Mouse (Mus musculus) CH12.LX (cell line): Measurements from ENCODE around the gene Wbp11.

ENCODE experiments used
- CHD2 ChIP-seq: IDR thresholded peaks from 2 replicates; pipeline ENCODE4 v1.6.1; 2011; ENCODE audit warnings: low read length, improper control_type of control experiment
- CTCF ChIP-seq, 2 experiments: IDR thresholded peaks in 1 of 2; conservative IDR thresholded peaks in 1 of 2; 2 replicates each; pipeline ENCODE4 v1.5.1; 2011 to 2012; ENCODE audit warnings: low read depth in 2 of 2, low read length in 2 of 2, improper control_type of control experiment in 1 of 2, inconsistent platforms in 1 of 2, mild to moderate bottlenecking in 1 of 2, moderate library complexity in 1 of 2
- EP300 ChIP-seq: IDR thresholded peaks from 2 replicates; pipeline ENCODE4 v1.6.1; 2011; ENCODE audit warnings: low read length, improper control_type of control experiment
- HCFC1 ChIP-seq: IDR thresholded peaks from 2 replicates; pipeline ENCODE4 v1.6.1; 2012; ENCODE audit warnings: low read depth, mild to moderate bottlenecking, inconsistent platforms, low read length, improper control_type of control experiment
- IRF4 ChIP-seq: IDR thresholded peaks from 2 replicates; pipeline ENCODE4 v1.6.1; 2014; ENCODE audit warnings: low read depth, mild to moderate bottlenecking, inconsistent platforms, low read length, improper control_type of control experiment
- KAT2A ChIP-seq: IDR thresholded peaks from 2 replicates; pipeline ENCODE4 v1.6.1; 2012; ENCODE audit warnings: low read length, improper control_type of control experiment, inconsistent platforms; ENCODE audit not compliant: insufficient replicate concordance
- POLR2A ChIP-seq: IDR thresholded peaks from 2 replicates; pipeline ENCODE4 v1.6.1; 2011; ENCODE audit warnings: low read depth, mild to moderate bottlenecking, improper control_type of control experiment, low read length
- RAD21 ChIP-seq: IDR thresholded peaks from 2 replicates; pipeline ENCODE4 v1.6.1; 2011; ENCODE audit warnings: low read depth, mild to moderate bottlenecking, low read length, improper control_type of control experiment, moderate library complexity
- SMC3 ChIP-seq: IDR thresholded peaks from 2 replicates; pipeline ENCODE4 v1.6.1; 2011; ENCODE audit warnings: low read depth, low read length, improper control_type of control experiment
- UBTF ChIP-seq: IDR thresholded peaks from 2 replicates; pipeline ENCODE4 v1.6.1; 2012; ENCODE audit warnings: low read depth, mild to moderate bottlenecking, inconsistent platforms, low read length, improper control_type of control experiment, moderate library complexity
- USF1 ChIP-seq: IDR thresholded peaks from 2 replicates; pipeline ENCODE4 v1.6.1; 2014; ENCODE audit warnings: low read depth, mild to moderate bottlenecking, inconsistent platforms, low read length, improper control_type of control experiment
- USF2 ChIP-seq: conservative IDR thresholded peaks from 2 replicates; pipeline ENCODE4 v1.6.1; 2011; ENCODE audit warnings: low read depth, low read length, improper control_type of control experiment
- ZC3H11A ChIP-seq: IDR thresholded peaks from 2 replicates; pipeline ENCODE4 v1.6.1; 2012; ENCODE audit warnings: low read depth, mild to moderate bottlenecking, inconsistent platforms, low read length, improper control_type of control experiment
- ZKSCAN1 ChIP-seq: IDR thresholded peaks from 2 replicates; pipeline ENCODE4 v1.6.1; 2012; ENCODE audit warnings: low read depth, inconsistent platforms, low read length, improper control_type of control experiment, borderline replicate concordance

DNA sequence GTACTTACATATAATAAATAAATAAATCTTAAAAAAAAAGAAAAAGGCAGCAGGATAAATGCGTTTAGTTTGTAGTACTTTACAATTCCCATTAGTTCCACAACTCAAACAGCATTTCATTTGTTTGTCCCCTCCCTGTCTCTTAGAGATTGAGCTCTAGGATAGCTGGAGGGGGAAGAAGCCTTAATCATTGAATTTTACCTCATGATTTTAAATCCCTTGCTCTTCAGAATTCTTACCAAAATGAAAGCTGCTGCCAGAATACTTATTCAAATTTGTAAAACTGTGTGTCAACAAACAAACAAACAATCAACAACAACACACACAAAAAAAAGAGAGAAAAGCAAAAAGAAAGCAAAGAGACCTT is 22.6 kb downstream of the Wbp11 start:
- TF ChIP-seq ZC3H11A (no peak), CTCF (conservative IDR thresholded peaks at IDR 0.05 in 1 of 2, IDR thresholded peaks at IDR 0.05 in 1 of 2; ENCODE audit: low read depth in 2 of 2, low read length in 2 of 2) (no peak), POLR2A (no peak), HCFC1 (no peak), ZKSCAN1 (no peak), KAT2A (no peak), USF1 (no peak), USF2 (no peak), IRF4 (no peak), SMC3 (no peak), CHD2 (no peak), UBTF (no peak), RAD21 (no peak), EP300 (no peak)
